Mouse (Mus musculus) mouse embryonic stem cell (cell line): ENCODE results near the gene Neu1.
"Not testable (repeated sequence)": the region's sequence is repeated elsewhere in the genome, so short reads cannot be mapped to it uniquely, and the experiment has no call there.

ENCODE experiments used
- in situ Hi-C, 2 experiments: fragments of 300-500 bp; cut with MboI; formaldehyde crosslinking; loops; 1 replicate in 1 of 2; 3 replicates in 1 of 2; pipeline ENCODE4 v1.14.3; 2019 to 2020; ENCODE audit warnings: low sequenced_read_pairs in 2 of 2, low pct_unique_long_range_greater_than_20kb in 1 of 2, mixed read lengths in 1 of 2; ENCODE audit not compliant: unreplicated experiment in 1 of 2

The Neu1 gene

GRCm38 (mm10) chr17:34957966-34958365 lies 26.9 kb downstream of the Neu1 start:
- in situ Hi-C loops = not testable (repeated sequence)

- in situ Hi-C loops = not testable (repeated sequence)
These were observed 27.7 kb downstream of the Neu1 start for GRCm38 (mm10) chr17:34958734-34959129.

DNA sequence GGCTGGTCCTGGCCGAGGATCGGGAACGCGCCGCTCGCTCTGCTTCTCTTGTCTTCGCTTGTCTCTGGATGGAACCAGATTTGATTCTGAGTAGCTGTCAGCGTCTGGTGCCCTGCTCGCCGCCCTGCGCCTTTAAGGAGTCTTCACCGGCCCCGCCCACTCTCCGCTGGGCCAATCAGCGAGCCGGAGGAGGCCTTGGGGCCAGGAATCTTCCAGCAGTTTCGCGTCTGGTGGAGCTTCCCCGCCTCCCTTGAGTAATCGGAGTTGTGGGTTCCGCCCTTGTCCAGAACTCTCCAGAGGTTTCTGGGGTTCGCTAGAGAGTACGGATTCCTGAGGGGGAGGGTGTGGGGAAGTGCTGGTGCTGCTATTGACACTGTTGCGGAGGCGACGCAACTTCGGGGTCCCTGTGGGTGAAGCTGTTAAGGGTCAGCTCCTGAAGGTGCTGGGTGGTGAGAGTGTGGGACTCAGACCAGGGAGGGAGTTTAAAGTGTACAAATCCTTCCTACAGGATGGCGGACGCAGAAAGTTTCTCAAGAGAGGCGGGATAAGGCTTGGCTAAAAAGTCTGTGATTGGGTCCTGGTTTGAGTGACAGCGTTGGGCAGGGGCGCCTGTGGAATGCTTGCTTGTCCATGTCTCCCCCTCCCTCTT lies 28.2 kb downstream of the Neu1 start, which contains the start of gene Hspa1b:
Gene Hspa1b (minus strand): TSS at position 109 of the 649 bp plus-strand sequence.
- in situ Hi-C loops = not testable (repeated sequence)

DNA sequence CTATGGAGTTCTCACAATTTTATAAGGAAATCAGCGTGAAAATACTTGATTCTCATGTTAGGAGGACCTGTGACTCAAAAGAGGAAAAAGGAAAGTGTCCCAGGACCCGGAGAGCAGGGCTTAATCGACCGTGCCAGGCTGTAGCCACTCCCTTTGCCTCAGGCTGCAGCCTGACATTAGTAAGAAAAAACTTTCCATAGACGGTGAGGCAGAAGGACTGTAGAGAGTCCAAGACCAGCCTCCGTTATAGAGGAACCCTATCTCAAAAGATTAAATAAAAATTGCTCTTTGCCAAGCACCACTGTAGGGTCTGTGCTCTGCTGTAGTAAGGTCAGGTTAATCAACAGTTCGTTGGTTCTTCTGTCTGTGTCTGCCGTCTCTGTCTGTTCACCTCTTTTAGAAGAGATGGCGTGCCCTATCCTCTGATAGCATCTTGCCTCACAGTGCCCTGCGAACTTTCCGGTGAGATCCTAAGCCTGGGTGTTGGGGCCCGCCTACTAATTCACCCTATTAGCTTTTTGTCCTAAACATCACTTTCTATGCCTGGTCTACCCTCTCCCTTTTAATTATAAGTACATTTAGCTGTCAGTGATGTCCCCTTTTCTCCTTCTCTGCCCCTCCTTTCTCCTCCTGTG lies 28.9 kb downstream of the Neu1 start:
- in situ Hi-C loops = no loop called here

DNA sequence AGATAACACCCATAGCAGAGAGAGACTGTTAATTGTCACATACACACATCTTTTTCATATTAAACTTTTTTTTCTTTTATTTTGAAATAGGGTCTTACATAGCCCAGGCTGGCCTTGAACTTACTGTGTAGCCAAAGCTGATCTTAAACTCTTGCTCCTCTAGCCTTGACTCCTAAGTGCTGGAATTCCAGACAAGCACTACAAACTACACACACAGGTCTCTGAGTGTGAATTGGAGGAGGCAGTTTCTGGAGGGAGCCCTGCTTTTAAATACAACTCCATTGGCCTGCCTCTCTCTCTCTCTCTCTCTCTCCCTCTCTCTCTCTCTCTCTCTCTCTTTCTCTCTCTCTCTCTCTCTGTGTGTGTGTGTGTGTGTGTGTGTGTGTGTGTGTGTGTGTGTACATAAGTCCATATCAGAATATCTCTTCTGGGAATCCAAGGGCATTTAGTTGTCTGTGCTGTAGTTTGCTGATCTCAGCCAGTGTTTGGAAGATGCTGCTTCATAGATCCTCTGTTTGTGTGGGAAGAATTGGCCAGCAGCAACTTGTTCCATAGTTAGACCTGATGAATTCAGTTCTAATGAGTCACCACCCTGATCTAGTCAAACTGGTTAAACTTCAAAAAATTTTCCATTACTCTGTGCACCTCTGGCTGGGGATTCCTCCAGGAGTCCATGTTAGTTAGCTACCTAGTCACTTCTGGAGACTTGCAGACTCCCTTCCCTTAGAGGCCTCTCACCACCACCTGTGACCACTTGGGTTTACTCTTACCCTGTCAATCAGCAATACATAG lies 29.8 kb downstream of the Neu1 start:
- in situ Hi-C loops = no loop called here

DNA sequence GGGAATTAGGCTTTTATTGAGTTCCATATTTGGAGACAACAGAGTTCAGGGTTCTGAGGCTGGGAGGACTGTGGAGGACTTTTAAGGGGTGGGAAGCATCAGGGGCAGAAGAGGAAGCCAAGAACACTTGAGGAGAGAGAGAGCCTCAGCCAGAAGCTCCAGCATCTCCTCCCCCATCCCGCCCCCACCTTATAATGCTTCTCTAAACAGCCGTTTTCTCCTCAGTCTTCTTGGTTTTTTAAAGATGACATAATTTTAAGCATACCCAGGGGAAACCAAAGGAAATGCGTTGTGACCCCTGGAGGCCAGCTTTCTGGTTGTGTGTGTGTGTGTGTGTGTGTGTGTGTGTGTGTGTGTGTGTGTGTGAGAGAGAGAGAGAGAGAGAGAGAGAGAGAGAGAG lies 31.1 kb downstream of the Neu1 start:
- in situ Hi-C loops = no loop called here

- in situ Hi-C loops = no loop called here
These were observed 31.8 kb downstream of the Neu1 start for GRCm38 (mm10) chr17:34962841-34963240.

DNA sequence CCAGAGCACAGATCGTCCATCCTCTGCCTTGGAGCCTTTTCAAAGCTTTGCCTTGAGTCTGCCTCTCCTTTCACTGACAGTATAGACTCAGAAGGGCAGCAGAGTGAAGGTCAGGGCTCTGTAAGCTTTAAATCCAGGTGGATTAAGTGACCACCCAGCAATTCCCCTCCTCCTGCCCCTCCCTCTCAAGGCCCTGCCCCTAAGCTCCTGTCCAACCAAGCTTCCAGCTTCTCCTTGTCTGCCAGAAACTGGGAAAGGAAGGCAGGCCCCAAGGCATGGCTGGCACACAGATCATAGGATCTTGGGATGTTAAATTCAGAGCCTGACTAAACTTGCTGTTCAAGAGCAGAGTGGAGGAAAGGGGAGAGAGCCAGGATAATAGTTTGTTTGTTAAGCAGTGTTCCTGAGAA lies 33.6 kb downstream of the Neu1 start:
- in situ Hi-C loops = no loop called here

- in situ Hi-C loops = no loop called here
These were observed 34.6 kb downstream of the Neu1 start for GRCm38 (mm10) chr17:34965627-34966026.

DNA sequence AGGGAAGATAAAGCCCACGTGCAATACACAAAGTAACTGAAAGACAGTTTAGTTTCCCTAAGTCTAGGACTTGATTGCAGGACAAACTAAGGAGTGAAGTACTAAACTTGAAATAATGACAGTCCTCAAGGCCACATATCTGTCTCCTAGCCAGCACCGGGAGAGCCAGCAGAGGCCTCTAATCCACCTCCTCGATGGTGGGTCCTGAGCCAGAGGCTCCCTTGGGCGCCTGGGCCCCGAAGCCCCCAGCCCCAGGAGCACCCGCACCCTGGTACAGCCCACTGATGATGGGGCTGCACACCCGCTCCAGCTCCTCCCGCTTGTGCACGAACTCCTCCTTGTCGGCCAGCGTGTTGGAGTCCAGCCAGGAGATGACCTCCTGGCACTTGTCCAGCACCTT lies 38.8 kb downstream of the Neu1 start, which contains the start of gene Gm20481:
Gene Gm20481 (plus strand): TSS at position 91 of the 400 bp plus-strand sequence.
- in situ Hi-C loops = not testable (repeated sequence)

DNA sequence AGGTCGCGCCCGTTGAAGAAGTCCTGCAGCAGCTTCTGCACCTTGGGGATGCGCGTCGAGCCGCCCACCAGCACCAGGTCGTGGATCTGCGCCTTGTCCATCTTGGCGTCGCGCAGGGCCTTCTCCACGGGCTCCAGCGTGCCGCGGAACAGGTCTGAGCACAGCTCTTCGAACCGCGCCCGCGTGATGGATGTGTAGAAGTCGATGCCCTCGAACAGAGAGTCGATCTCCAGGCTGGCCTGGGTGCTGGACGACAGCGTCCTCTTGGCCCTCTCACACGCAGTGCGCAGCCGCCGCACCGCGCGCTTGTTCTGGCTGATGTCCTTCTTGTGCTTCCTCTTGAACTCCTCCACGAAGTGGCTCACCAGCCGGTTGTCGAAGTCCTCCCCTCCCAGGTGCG lies 39.8 kb downstream of the Neu1 start:
- in situ Hi-C loops = not testable (repeated sequence)

DNA sequence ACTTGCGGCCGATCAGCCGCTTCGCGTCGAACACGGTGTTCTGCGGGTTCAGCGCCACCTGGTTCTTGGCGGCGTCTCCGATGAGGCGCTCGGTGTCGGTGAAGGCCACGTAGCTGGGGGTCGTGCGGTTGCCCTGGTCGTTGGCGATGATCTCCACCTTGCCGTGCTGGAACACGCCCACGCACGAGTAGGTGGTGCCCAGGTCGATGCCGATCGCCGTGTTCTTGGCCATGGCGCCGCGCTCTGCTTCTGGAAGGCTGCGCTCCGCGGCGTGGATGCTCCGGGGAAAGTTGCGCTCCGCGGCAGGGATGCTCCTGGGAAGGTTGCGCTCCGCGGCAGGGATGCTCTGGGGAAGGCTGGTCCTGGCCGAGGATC lies 40.6 kb downstream of the Neu1 start:
- in situ Hi-C loops = not testable (repeated sequence)

DNA sequence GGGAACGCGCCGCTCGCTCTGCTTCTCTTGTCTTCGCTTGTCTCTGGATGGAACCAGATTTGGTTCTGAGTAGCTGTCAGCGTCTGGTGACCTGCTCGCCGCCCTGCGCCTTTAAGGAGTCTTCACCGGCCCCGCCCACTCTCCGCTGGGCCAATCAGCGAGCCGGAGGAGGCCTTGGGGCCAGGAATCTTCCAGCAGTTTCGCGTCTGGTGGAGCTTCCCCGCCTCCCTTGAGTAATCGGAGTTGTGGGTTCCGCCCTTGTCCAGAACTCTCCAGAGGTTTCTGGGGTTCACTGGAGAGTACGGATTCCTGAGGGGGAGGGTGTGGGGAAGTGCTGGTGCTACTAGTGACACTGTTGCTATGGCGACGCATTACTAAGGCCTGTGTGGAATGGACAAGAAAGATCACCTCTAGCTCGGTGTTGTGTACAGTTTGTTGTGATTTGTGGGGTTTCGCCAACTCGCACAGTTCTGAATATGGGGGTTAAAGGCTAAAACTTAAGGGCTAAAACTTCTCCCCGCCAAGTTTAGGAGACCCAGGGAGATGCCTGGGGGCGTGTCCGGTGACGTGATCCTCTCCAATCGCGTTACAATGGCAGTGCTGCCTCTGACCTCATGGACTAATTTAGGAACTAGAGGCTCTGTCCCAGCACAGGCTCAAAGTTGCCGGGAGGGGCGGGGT lies 41.2 kb downstream of the Neu1 start, which contains the start of the genes Hspa1a and Hspa1l:
Gene Hspa1a (minus strand): TSS at position 88 of the 681 bp plus-strand sequence.
Gene Hspa1l (plus strand): TSS at position 635 of the 681 bp plus-strand sequence.
- in situ Hi-C loops = not testable (repeated sequence)

DNA sequence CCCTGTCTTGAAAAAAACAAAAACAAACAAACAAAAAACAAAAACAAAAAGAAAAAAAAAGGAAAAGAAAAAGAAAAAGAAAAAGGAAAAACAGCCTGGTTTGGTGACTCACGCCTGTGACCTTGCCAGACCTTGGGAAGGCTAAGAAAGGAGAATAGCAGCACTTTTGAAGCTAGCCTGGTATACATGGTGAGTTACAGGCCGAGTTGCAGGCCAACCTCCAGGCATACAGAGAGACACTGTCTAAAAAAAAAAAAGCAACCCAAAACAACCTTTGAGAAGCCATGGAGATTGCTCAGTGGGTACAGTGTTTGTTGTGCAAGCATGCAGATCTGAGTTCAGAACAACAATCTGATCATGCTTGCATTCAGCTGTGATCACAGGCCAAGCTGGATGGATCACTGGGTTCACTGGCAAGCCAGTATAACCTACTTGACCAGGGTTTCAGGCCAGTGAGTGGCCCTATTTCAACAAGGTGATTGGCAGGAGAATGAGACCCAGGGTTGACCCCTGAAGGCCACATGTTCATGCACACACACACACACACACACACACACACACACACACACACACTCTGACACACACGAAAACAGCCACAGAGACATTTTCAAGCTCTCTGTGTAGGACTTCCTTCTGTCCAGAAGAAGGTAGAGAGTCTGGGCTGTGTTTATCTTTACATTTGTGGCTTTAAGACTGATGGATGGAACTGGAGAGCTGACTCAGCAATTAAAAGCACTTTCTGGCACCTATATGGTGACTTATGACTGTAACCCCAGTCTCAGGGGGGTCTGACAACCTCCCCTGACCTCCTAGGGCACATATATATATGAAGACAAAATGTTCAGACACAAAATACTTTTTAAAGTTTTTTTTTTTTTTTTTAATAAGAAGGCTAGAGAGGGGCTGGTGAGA lies 44.8 kb downstream of the Neu1 start:
- in situ Hi-C loops = no loop called here

GRCm38 (mm10) chr17:34977000-34977399 lies 45.9 kb downstream of the Neu1 start:
- in situ Hi-C loops = no loop called here

GRCm38 (mm10) chr17:34978239-34978638 lies 47.2 kb downstream of the Neu1 start:
- in situ Hi-C loops = no loop called here

- in situ Hi-C loops = no loop called here
These were observed 48.6 kb downstream of the Neu1 start for GRCm38 (mm10) chr17:34979631-34980030.

DNA sequence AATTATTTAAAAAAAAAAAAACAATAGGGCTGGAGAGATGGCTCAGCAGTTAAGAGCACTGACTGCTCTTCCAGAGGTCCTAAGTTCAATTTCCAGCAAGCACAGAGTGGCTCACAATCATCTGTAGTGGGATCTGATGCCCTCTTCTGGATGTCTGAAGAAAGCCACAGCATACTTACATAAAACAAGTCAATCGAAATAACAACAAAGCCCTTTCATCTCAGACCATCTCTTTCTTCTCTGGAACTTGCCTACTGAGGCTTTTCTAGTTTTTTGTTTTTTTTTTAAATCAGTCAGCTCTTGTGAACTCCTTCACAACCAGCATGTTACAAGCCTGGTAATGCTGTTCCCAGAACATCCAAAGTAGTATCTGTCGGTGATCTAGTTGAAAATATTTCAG lies 49.6 kb downstream of the Neu1 start:
- in situ Hi-C loops = no loop called here
